Mouse (Mus musculus): ENCODE measurements around the gene Tmem170.
A peak's percentile ranks its signal among the peaks of the same experiment; 100 is the strongest.

DNA sequence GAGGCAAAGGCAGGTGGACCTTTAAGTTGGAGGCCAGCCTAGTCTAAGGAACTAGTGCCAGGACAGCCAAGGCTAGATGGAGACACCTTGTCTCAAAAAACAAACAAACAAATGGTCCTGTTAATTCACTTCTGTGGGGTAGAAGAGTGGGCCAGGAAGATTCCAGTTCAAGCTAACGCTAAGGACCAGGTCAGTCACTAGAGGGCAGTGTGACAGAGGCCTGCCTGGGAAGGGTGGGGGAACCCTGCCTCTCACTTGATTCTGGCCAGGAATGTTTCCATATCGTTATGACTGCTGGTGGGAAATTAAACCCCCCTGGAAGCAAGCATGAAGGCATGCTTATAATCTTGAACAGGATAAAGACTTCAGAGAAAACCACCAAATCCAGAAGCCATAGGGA is 5.0 kb upstream of the Tmem170 start:
- peak; percentile 69 for TF ChIP-seq CTCF (IDR thresholded peaks at IDR 0.05; ENCODE audit: low read depth, low read length)
- no peak for TF ChIP-seq POLR2A (IDR thresholded peaks at IDR 0.05; ENCODE audit: borderline replicate concordance, low read depth, low read length)
